ENCODE assay signal across 8 mouse cellular contexts in genomic region chr3:90472213-90472612, GRCm38 (mm10). TPM values are rescaled to one million over a fixed set of nuclear protein-coding genes. Genes with fewer than 3 reads are reported as not detected.
A peak's percentile ranks its signal among the peaks of the same experiment; 100 is the strongest.
DNase-seq lines count a peak whose midpoint lies in the region; ATAC-seq and TF ChIP-seq lines count a peak whose summit lies in the region.

No protein-coding gene starts in this region.

- no peak for ATAC-seq in lung, postnatal 0 days

- no peak overlapping the region for H3K27ac ChIP-seq in lung, postnatal 0 days (ENCODE audit: low read length)

- H3K4me2 ChIP-seq in lung, postnatal 0 days (replicated peaks; ENCODE audit: low read depth, low read length), result no peak overlapping the region

- H3K36me3 ChIP-seq in lung, postnatal 0 days (ENCODE audit: insufficient read depth, low read length), result no peaks in the 10 kb centered on the region

- WGBS in lung, adult 2 months, result 5% methylated on average over 3 of the region's 3 CpGs
- WGBS in lung, postnatal 0 days, result 24% methylated on average over 3 of the region's 3 CpGs

- H3K9ac ChIP-seq in lung, postnatal 0 days (replicated peaks; ENCODE audit: low read depth), result no peak overlapping the region

- no peak for TF ChIP-seq POLR2A in lung, adult 2 months (IDR thresholded peaks at IDR 0.05; ENCODE audit: borderline replicate concordance, extremely low read depth, low read depth, low read length)

- H3K9me3 ChIP-seq in lung, postnatal 0 days (ENCODE audit: low read length), result no peaks in the 10 kb centered on the region

- no peak overlapping the region for H3K4me3 ChIP-seq in lung, adult 2 months (replicated peaks; ENCODE audit: extremely low read depth, low read depth, low read length)
- H3K4me3 ChIP-seq in lung, postnatal 0 days (ENCODE audit: low read depth, low read length), result no peak overlapping the region

- TF ChIP-seq CTCF in lung, adult 2 months (IDR thresholded peaks at IDR 0.05; ENCODE audit: insufficient read depth, low read length), result no peak
- TF ChIP-seq CTCF in lung, postnatal 0 days (IDR thresholded peaks at IDR 0.05), result peak; percentile 74

- DNase-seq in adrenal gland, postnatal 14 days, result peak; percentile 73
- DNase-seq in adrenal gland, adult 8-10 months, result no peak
- DNase-seq in lung, adult 18-20 months, result peak; percentile 48 to 66
- DNase-seq in lung, adult 2 months, result no peak
- peak; percentile 64 for DNase-seq in gastrocnemius, adult 18-20 months (ENCODE audit: low spot score)
- peak; percentile 64 for DNase-seq in lung, postnatal 0 days (ENCODE audit: low spot score)
- peak; percentile 62 to 63 for DNase-seq in thymus, postnatal 36 days
- DNase-seq in frontal cortex, postnatal 10 days (ENCODE audit: low spot score in 2 of 2), result no peak

- TF ChIP-seq EP300 in lung, postnatal 0 days (IDR thresholded peaks at IDR 0.05), result no peak

- H3K27me3 ChIP-seq in lung, postnatal 0 days (replicated peaks; ENCODE audit: insufficient read depth, low read length), result no peaks in the 10 kb centered on the region

- H3K4me1 ChIP-seq in lung, adult 2 months (ENCODE audit: control insufficient read depth, insufficient read depth, low read length), result peaks cover 5% of the 10 kb centered on the region
- no peaks in the 10 kb centered on the region; the same call in 1 of the 2 replicates for H3K4me1 ChIP-seq in lung, postnatal 0 days (ENCODE audit: insufficient read depth, low read depth, low read length)

RNA-seq across cellular contexts. Expression of gene Ilf2, which starts 3.7 kb away (rescaled TPM):
- total RNA-seq in adrenal gland, postnatal 14 days (2021), result 54.7 and 66.2 TPM in 2 replicates
- 10 to 100 TPM; 58.9 to 75.2 (median 67.3) TPM for total RNA-seq in adrenal gland, adult 8-10 months (2022)
- 13.2 and 22.3 TPM in 2 replicates for polyA plus RNA-seq in lung, adult 2 months (2012; rRNA removed)
- total RNA-seq in gastrocnemius, adult 18-20 months (2021), result 10 to 100 TPM; 25.2 to 26.7 TPM
- polyA plus RNA-seq in lung, postnatal 0 days (2015; fragmentation: Nextera tagmentation; extraction: Ambion mirVana), result 58.4 and 65.8 TPM in 2 replicates

RNA-seq across cellular contexts. Expression of gene Npr1, which starts 6.5 kb away (rescaled TPM):
- total RNA-seq in adrenal gland, postnatal 14 days (2021), result 120 and 132 TPM in 2 replicates
- 100 to 1,000 TPM; 316 to 460 (median 368) TPM for total RNA-seq in adrenal gland, adult 8-10 months (2022)
- polyA plus RNA-seq in lung, adult 2 months (2012; rRNA removed), result 162 and 199 TPM in 2 replicates
- 1 to 10 TPM; 6.0 to 7.1 TPM for total RNA-seq in gastrocnemius, adult 18-20 months (2021)
- polyA plus RNA-seq in lung, postnatal 0 days (2015; fragmentation: Nextera tagmentation; extraction: Ambion mirVana), result 30.0 and 35.8 TPM in 2 replicates

RNA-seq across cellular contexts. Expression of gene Snapin, which starts 18.6 kb away (rescaled TPM):
- 46.1 and 49.2 TPM in 2 replicates for total RNA-seq in adrenal gland, postnatal 14 days (2021)
- 100 to 1,000 TPM in 1 of 4 experiments, 10 to 100 TPM in 3; 73.3 to 105 (median 83.4) TPM for total RNA-seq in adrenal gland, adult 8-10 months (2022)
- 29.0 and 47.3 TPM in 2 replicates for polyA plus RNA-seq in lung, adult 2 months (2012; rRNA removed)
- 10 to 100 TPM; 78.8 to 79.5 TPM for total RNA-seq in gastrocnemius, adult 18-20 months (2021)
- polyA plus RNA-seq in lung, postnatal 0 days (2015; fragmentation: Nextera tagmentation; extraction: Ambion mirVana), result 97.9 and 101 TPM in 2 replicates

RNA-seq across cellular contexts. Expression of gene Chtop, which starts 37.1 kb away (rescaled TPM):
- 108 and 112 TPM in 2 replicates for total RNA-seq in adrenal gland, postnatal 14 days (2021)
- total RNA-seq in adrenal gland, adult 8-10 months (2022), result 100 to 1,000 TPM; 114 to 130 (median 125) TPM
- 38.6 and 48.4 TPM in 2 replicates for polyA plus RNA-seq in lung, adult 2 months (2012; rRNA removed)
- 100 to 1,000 TPM in 1 of 2 experiments, 10 to 100 TPM in 1; 88.7 to 103 TPM for total RNA-seq in gastrocnemius, adult 18-20 months (2021)
- polyA plus RNA-seq in lung, postnatal 0 days (2015; fragmentation: Nextera tagmentation; extraction: Ambion mirVana), result 85.8 and 87.8 TPM in 2 replicates

RNA-seq across cellular contexts. Expression of gene Ints3, which starts 38.8 kb away (rescaled TPM):
- total RNA-seq in adrenal gland, postnatal 14 days (2021), result 59.5 and 62.4 TPM in 2 replicates
- total RNA-seq in adrenal gland, adult 8-10 months (2022), result 100 to 1,000 TPM; 107 to 119 (median 110) TPM
- polyA plus RNA-seq in lung, adult 2 months (2012; rRNA removed), result 24.6 and 28.4 TPM in 2 replicates
- 10 to 100 TPM; 13.6 to 16.1 TPM for total RNA-seq in gastrocnemius, adult 18-20 months (2021)
- polyA plus RNA-seq in lung, postnatal 0 days (2015; fragmentation: Nextera tagmentation; extraction: Ambion mirVana), result 10.6 and 13.9 TPM in 2 replicates

Comparison
In these comparisons a context has a peak if more than half of its experiments do, and no peak if none do; other contexts are left out.
1. DNase-seq: peak in adrenal gland, postnatal 14 days (single experiment), lung, adult 18-20 months (2 of 2), gastrocnemius, adult 18-20 months (single experiment), lung, postnatal 0 days (single experiment) and thymus, postnatal 36 days (2 of 2); none in adrenal gland, adult 8-10 months (single experiment), lung, adult 2 months (single experiment) and frontal cortex, postnatal 10 days (0 of 2).
2. RNA of gene Npr1, which starts 6.5 kb away (total RNA-seq): 316 to 460 TPM in adrenal gland, adult 8-10 months and 120 to 132 TPM in adrenal gland, postnatal 14 days; 6.0 to 7.1 TPM in gastrocnemius, adult 18-20 months; every median in the first group is over 10 times any median in the second.